ENCODE assay signal across 9 mouse cellular contexts in genomic region chr10:75832272-75832895, GRCm38 (mm10). TPM values are rescaled to one million over a fixed set of nuclear protein-coding genes. Genes with fewer than 3 reads are reported as not detected.
A peak's percentile ranks its signal among the peaks of the same experiment; 100 is the strongest.
DNase-seq lines count a peak whose midpoint lies in the region; ATAC-seq and TF ChIP-seq lines count a peak whose summit lies in the region.
"Had no signal": no experiment of that assay in that cellular context is flagged by ENCODE, and none has a peak within 500 bp of the region (broad histone marks: within the 10 kb centered on the region; RNA-seq: fewer than 3 reads in every experiment).

No protein-coding gene starts in this region.

- ATAC-seq in hindbrain, embryonic 16.5 days = no peak
- no peak for ATAC-seq in liver, embryonic 13.5 days (ENCODE audit: low read depth)

- peaks cover 41% of the 10 kb centered on the region for H3K4me1 ChIP-seq in hindbrain, embryonic 10.5 days (replicated peaks)
- H3K4me1 ChIP-seq in hindbrain, embryonic 16.5 days (ENCODE audit: control insufficient read depth, insufficient read depth, low read depth, low read length) = peaks cover 15% of the 10 kb centered on the region
- peaks cover 31% of the 10 kb centered on the region for H3K4me1 ChIP-seq in bone marrow macrophage, adult 2 months (ENCODE audit: control insufficient read depth, insufficient read depth, low read length)
- H3K4me1 ChIP-seq in liver, embryonic 13.5 days (replicated peaks) = peaks cover 46% of the 10 kb centered on the region

- no peak overlapping the region for H3K27ac ChIP-seq in hindbrain, embryonic 10.5 days
- no peak overlapping the region for H3K27ac ChIP-seq in hindbrain, embryonic 16.5 days (ENCODE audit: low read depth, low read length)
- H3K27ac ChIP-seq in bone marrow macrophage, adult 2 months (ENCODE audit: insufficient read depth, low read depth, low read length) = no peak overlapping the region
- H3K27ac ChIP-seq in liver, embryonic 13.5 days = no peak overlapping the region

- TF ChIP-seq CTCF in bone marrow macrophage, adult 2 months (IDR thresholded peaks at IDR 0.05; ENCODE audit: low read depth, low read length) = peak; percentile 85

- H3K4me3 ChIP-seq in hindbrain, embryonic 10.5 days = no peak overlapping the region
- H3K4me3 ChIP-seq in hindbrain, embryonic 16.5 days (ENCODE audit: low read length) = no peak overlapping the region
- H3K4me3 ChIP-seq in bone marrow macrophage, adult 2 months (ENCODE audit: insufficient read depth, low read length) = no peak overlapping the region
- no peak overlapping the region for H3K4me3 ChIP-seq in liver, embryonic 13.5 days (replicated peaks)

- no peak overlapping the region for H3K4me2 ChIP-seq in hindbrain, embryonic 16.5 days (ENCODE audit: low read length)
- H3K4me2 ChIP-seq in liver, embryonic 13.5 days = peak overlapping the region; percentile 80; the same call in 1 of the 2 replicates

- H3K36me3 ChIP-seq in hindbrain, embryonic 10.5 days = no peaks in the 10 kb centered on the region
- no peaks in the 10 kb centered on the region for H3K36me3 ChIP-seq in hindbrain, embryonic 16.5 days (ENCODE audit: control insufficient read depth, insufficient read depth, low read length)
- H3K36me3 ChIP-seq in liver, embryonic 13.5 days = no peaks in the 10 kb centered on the region

- WGBS in hindbrain, embryonic 10.5 days = 63% methylated on average over 13 of the region's 13 CpGs
- 70% methylated on average over 13 of the region's 13 CpGs for WGBS in hindbrain, embryonic 16.5 days
- 49% methylated on average over 13 of the region's 13 CpGs for WGBS in liver, embryonic 13.5 days (ENCODE audit: insufficient replicate concordance)

- TF ChIP-seq POLR2A in bone marrow macrophage, adult 2 months (IDR thresholded peaks at IDR 0.05; ENCODE audit: borderline replicate concordance, low read depth, low read length) = no peak

- H3K27me3 ChIP-seq in hindbrain, embryonic 10.5 days (ENCODE audit: insufficient read depth, poor library complexity, severe bottlenecking) = peaks cover 36% of the 10 kb centered on the region
- H3K27me3 ChIP-seq in hindbrain, embryonic 16.5 days (replicated peaks; ENCODE audit: control insufficient read depth, insufficient read depth, low read length) = no peaks in the 10 kb centered on the region; the same call in none of the 2 replicates
- peaks cover 21% of the 10 kb centered on the region for H3K27me3 ChIP-seq in liver, embryonic 13.5 days

- H3K9me3 ChIP-seq in hindbrain, embryonic 10.5 days = no peaks in the 10 kb centered on the region
- H3K9me3 ChIP-seq in hindbrain, embryonic 16.5 days (ENCODE audit: control insufficient read depth, low read length) = no peaks in the 10 kb centered on the region
- H3K9me3 ChIP-seq in liver, embryonic 13.5 days (replicated peaks) = no peaks in the 10 kb centered on the region

- DNase-seq in hindbrain, embryonic 10.5 days (ENCODE audit: low spot score) = peak; percentile 30
- peak; percentile 82 for DNase-seq in CD4-positive helper T cell, adult 2 months (ENCODE audit: low read depth, low spot score)
- peak; percentile 53 for DNase-seq in gastrocnemius, postnatal 25 days
- peak; percentile 46 for DNase-seq in liver, embryonic 13.5 days
- DNase-seq in spleen, adult 12 weeks (ENCODE audit: low spot score) = peak; percentile 49
- DNase-seq in Muller cell, postnatal 12 days (ENCODE audit: inconsistent ontology term) = no peak

- H3K9ac ChIP-seq in hindbrain, embryonic 16.5 days (ENCODE audit: low read depth, low read length) = no peak overlapping the region
- H3K9ac ChIP-seq in liver, embryonic 13.5 days = no peak overlapping the region

RNA-seq across cellular contexts. Expression of gene Gstt2, which starts 4.8 kb away (rescaled TPM):
- polyA plus RNA-seq in hindbrain, embryonic 10.5 days (2016; fragmentation: Nextera tagmentation; extraction: Ambion mirVana) = 7.9 and 8.5 TPM in 2 replicates
- polyA plus RNA-seq in hindbrain, embryonic 16.5 days (2015; fragmentation: Nextera tagmentation; extraction: Ambion mirVana) = 7.9 and 8.5 TPM in 2 replicates
- 17.2 and 18.8 TPM in 2 replicates for polyA plus RNA-seq in bone marrow macrophage, adult 2 months (2012; ENCODE audit: insufficient read depth, insufficient read length, missing spikeins)
- total RNA-seq in gastrocnemius, postnatal 25 days (2021) = 1 to 10 TPM; 3.5 to 6.1 TPM
- 35.3 and 39.2 TPM in 2 replicates for polyA plus RNA-seq in liver, embryonic 13.5 days (2015; fragmentation: Nextera tagmentation; extraction: Ambion mirVana)

RNA-seq across cellular contexts. Expression of gene Gstt4, which starts 10.0 kb away (rescaled TPM):
- polyA plus RNA-seq in hindbrain, embryonic 10.5 days (2016; fragmentation: Nextera tagmentation; extraction: Ambion mirVana) = not detected in 2 replicates
- polyA plus RNA-seq in hindbrain, embryonic 16.5 days (2015; fragmentation: Nextera tagmentation; extraction: Ambion mirVana) = not detected in 2 replicates
- not detected in 2 replicates for polyA plus RNA-seq in bone marrow macrophage, adult 2 months (2012; ENCODE audit: insufficient read depth, insufficient read length, missing spikeins)
- not detected for total RNA-seq in gastrocnemius, postnatal 25 days (2021)
- polyA plus RNA-seq in liver, embryonic 13.5 days (2015; fragmentation: Nextera tagmentation; extraction: Ambion mirVana) = not detected in 2 replicates
- total RNA-seq: left cerebral cortex, postnatal 25 days had no signal

RNA-seq across cellular contexts. Expression of gene Mif, which starts 27.7 kb away (rescaled TPM):
- 2,694 and 3,395 TPM in 2 replicates for polyA plus RNA-seq in hindbrain, embryonic 10.5 days (2016; fragmentation: Nextera tagmentation; extraction: Ambion mirVana)
- 1,592 and 1,680 TPM in 2 replicates for polyA plus RNA-seq in hindbrain, embryonic 16.5 days (2015; fragmentation: Nextera tagmentation; extraction: Ambion mirVana)
- polyA plus RNA-seq in bone marrow macrophage, adult 2 months (2012; ENCODE audit: insufficient read depth, insufficient read length, missing spikeins) = 181 and 195 TPM in 2 replicates
- 100 to 1,000 TPM; 141 to 147 TPM for total RNA-seq in gastrocnemius, postnatal 25 days (2021)
- 877 and 1,047 TPM in 2 replicates for polyA plus RNA-seq in liver, embryonic 13.5 days (2015; fragmentation: Nextera tagmentation; extraction: Ambion mirVana)

RNA-seq across cellular contexts. Expression of gene Gstt1, which starts 34.0 kb away (rescaled TPM):
- polyA plus RNA-seq in hindbrain, embryonic 10.5 days (2016; fragmentation: Nextera tagmentation; extraction: Ambion mirVana) = 3.8 and 4.1 TPM in 2 replicates
- polyA plus RNA-seq in hindbrain, embryonic 16.5 days (2015; fragmentation: Nextera tagmentation; extraction: Ambion mirVana) = 18.8 and 21.9 TPM in 2 replicates
- polyA plus RNA-seq in bone marrow macrophage, adult 2 months (2012; ENCODE audit: insufficient read depth, insufficient read length, missing spikeins) = 1.4 and 4.1 TPM in 2 replicates
- total RNA-seq in gastrocnemius, postnatal 25 days (2021) = 1 to 10 TPM; 5.5 to 6.2 TPM
- 49.2 and 50.2 TPM in 2 replicates for polyA plus RNA-seq in liver, embryonic 13.5 days (2015; fragmentation: Nextera tagmentation; extraction: Ambion mirVana)

RNA-seq across cellular contexts. Expression of gene Gstt3, which starts 51.2 kb away (rescaled TPM):
- polyA plus RNA-seq in hindbrain, embryonic 10.5 days (2016; fragmentation: Nextera tagmentation; extraction: Ambion mirVana) = 1.4 and 1.9 TPM in 2 replicates
- 1.4 and 1.5 TPM in 2 replicates for polyA plus RNA-seq in hindbrain, embryonic 16.5 days (2015; fragmentation: Nextera tagmentation; extraction: Ambion mirVana)
- 12.1 and 13.1 TPM in 2 replicates for polyA plus RNA-seq in bone marrow macrophage, adult 2 months (2012; ENCODE audit: insufficient read depth, insufficient read length, missing spikeins)
- 1 to 10 TPM; 4.0 to 4.7 TPM for total RNA-seq in gastrocnemius, postnatal 25 days (2021)
- 8.0 and 10.3 TPM in 2 replicates for polyA plus RNA-seq in liver, embryonic 13.5 days (2015; fragmentation: Nextera tagmentation; extraction: Ambion mirVana)
